Mouse (Mus musculus) E14TG2a.4 (cell line): ENCODE data around the gene Sde2.
"Not testable (repeated sequence)": the region's sequence is repeated elsewhere in the genome, so short reads cannot be mapped to it uniquely, and the experiment has no call there.

ENCODE experiments used
- H3K27me3 ChIP-seq: 2 replicates; pipeline ENCODE4 v1.6.1; 2014; ENCODE audit warnings: low read length, control low read depth; ENCODE audit not compliant: insufficient read depth
- H3K36me3 ChIP-seq: 2 replicates; pipeline ENCODE4 v1.6.1; 2014; ENCODE audit warnings: low read length, control low read depth; ENCODE audit not compliant: insufficient read depth
- H3K4me1 ChIP-seq: replicated peaks from 2 replicates; pipeline ENCODE4 v1.6.1; 2014; ENCODE audit warnings: low read depth, low read length, control low read depth
- H3K4me3 ChIP-seq: replicated peaks from 2 replicates; pipeline ENCODE4 v1.5.1; 2014; ENCODE audit warnings: mild to moderate bottlenecking, low read length
- H3K9me3 ChIP-seq: 2 replicates; pipeline ENCODE4 v1.6.1; 2014; ENCODE audit warnings: low read length, control low read depth
- CTCF ChIP-seq: conservative IDR thresholded peaks from 2 replicates; pipeline ENCODE4 v1.5.1; 2014; ENCODE audit warnings: low read length
- NANOG ChIP-seq: IDR thresholded peaks from 2 replicates; pipeline ENCODE4 v1.6.1; 2014; ENCODE audit warnings: borderline replicate concordance, low read length, mixed read lengths
- POU5F1 ChIP-seq: IDR thresholded peaks from 2 replicates; pipeline ENCODE4 v1.6.1; 2014; ENCODE audit warnings: low read length, borderline replicate concordance

Gene Sde2

GRCm38 (mm10) chr1:180884484-180884883 lies 33.6 kb downstream of the Sde2 start:
- Histone ChIP-seq H3K9me3 (no peaks in the 10 kb centered on the region), H3K27me3 (no peaks in the 10 kb centered on the region), H3K4me1 (peaks cover 63% of the 10 kb centered on the region), H3K36me3 (no peaks in the 10 kb centered on the region), H3K4me3 (peak overlapping the region; percentile 62)
- TF ChIP-seq NANOG (no peak), CTCF (no peak), POU5F1 (no peak)

GRCm38 (mm10) chr1:180888556-180889042 lies 37.7 kb downstream of the Sde2 start:
- Histone ChIP-seq H3K4me3 (peak overlapping the region; percentile 70), H3K9me3 (no peaks in the 10 kb centered on the region), H3K27me3 (no peaks in the 10 kb centered on the region; the same call in 1 of the 2 replicates), H3K36me3 (peaks cover 12% of the 10 kb centered on the region), H3K4me1 (peaks cover 87% of the 10 kb centered on the region)
- TF ChIP-seq NANOG = peak; percentile 68
- no peak for TF ChIP-seq CTCF
- peak; percentile 96 for TF ChIP-seq POU5F1

- Histone ChIP-seq H3K9me3 (no peaks in the 10 kb centered on the region), H3K4me3 (peak overlapping the region; percentile 64), H3K27me3 (no peaks in the 10 kb centered on the region; the same call in 1 of the 2 replicates), H3K36me3 (peaks cover 12% of the 10 kb centered on the region), H3K4me1 (peaks cover 84% of the 10 kb centered on the region)
- no peak for TF ChIP-seq CTCF
- no peak for TF ChIP-seq NANOG
- no peak for TF ChIP-seq POU5F1
Measured at GRCm38 (mm10) chr1:180889172-180889571, 38.2 kb downstream of the Sde2 start.

DNA sequence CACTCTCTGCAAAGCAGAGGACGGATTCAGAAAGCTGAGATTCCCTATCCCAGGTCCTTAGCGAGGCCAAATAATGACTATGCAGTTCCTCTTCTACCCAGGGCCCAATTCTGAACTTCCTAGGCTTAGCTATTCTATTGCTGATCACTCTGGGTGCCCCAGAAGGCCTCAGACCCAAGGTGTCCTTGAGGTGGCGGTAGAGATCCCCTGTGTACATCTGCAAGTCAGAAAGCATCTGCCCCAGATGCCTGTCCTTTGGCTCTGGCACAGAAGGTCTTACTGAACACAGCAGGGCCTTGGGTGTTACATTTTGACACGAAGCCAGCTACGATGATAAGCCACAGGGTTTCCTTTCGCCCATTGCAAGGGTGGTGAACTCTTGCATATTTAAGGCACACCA lies 38.9 kb downstream of the Sde2 start:
- Histone ChIP-seq H3K4me3 (peak overlapping the region; percentile 64), H3K9me3 (no peaks in the 10 kb centered on the region), H3K27me3 (no peaks in the 10 kb centered on the region; the same call in 1 of the 2 replicates), H3K36me3 (peaks cover 12% of the 10 kb centered on the region), H3K4me1 (peaks cover 79% of the 10 kb centered on the region)
- TF ChIP-seq CTCF = peak; percentile 55
- no peak for TF ChIP-seq NANOG

DNA sequence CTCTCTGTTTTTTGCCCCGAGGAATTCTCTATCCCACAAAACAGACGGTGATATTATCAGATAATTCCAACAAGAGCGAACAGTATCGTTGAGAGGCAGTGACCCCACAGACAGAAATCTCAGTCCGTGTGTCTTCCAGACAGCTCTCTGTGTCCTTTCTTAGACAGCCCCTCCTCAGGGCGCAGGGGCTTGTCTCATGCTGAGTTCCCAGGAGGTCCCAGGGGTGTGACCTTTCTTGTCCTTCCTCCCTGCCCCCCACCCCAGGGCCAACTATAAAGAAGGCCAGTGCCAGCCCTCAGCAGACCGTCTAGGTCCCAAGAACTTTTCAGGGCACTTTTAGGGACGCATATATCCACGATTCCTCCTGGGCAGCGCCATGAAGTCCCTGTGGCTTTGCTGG lies 41.9 kb downstream of the Sde2 start, which contains the start of gene Lefty2:
Gene Lefty2 (plus strand): TSS at position 301 of the 400 bp plus-strand sequence.
- no peaks in the 10 kb centered on the region; the same call in 1 of the 2 replicates for H3K27me3 ChIP-seq
- H3K4me1 ChIP-seq = peaks cover 74% of the 10 kb centered on the region
- H3K4me3 ChIP-seq = peak within 1 kb of the TSS; percentile 81
- H3K9me3 ChIP-seq = no peaks in the 10 kb centered on the region
- TF ChIP-seq CTCF (no peak), POU5F1 (no peak), NANOG (no peak)
- H3K36me3 ChIP-seq = peaks cover 39% of the 10 kb centered on the region

DNA sequence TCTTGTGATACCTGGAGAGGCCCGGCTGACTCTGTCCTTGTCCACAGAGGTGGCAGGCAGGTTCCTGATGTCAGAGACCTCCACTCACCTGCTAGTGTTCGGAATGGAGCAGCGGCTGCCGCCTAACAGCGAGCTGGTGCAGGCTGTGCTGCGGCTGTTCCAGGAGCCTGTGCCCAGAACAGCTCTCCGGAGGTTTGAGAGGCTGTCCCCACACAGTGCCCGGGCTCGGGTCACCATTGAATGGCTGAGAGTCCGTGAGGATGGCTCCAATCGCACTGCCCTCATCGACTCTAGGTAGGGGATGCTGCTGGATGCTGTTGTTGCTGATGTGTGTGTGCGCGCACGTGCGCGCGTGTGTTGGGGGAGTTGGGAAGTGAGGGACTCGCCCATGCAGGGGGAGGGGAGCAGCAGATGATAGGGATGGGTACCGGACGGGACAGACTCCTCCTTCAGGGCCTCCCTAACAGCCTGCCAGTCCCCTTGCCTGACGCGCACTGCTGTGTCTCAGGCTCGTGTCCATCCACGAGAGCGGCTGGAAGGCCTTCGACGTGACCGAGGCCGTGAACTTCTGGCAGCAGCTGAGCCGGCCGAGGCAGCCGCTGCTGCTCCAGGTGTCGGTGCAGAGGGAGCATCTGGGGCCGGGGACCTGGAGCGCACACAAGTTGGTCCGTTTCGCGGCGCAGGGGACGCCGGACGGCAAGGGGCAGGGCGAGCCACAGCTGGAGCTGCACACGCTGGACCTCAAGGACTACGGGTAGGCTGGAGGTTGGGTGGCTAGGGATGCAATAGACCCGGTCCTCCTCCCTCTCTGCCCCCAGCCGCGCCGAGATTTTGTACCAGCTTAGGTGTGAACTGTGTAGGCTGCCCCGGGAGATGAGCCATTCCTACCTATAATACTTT lies 43.4 kb downstream of the Sde2 start:
- H3K27me3 ChIP-seq, H3K9me3 ChIP-seq: not testable (repeated sequence)
- H3K36me3 ChIP-seq = peaks cover 55% of the 10 kb centered on the region
- peak overlapping the region; percentile 81 for H3K4me3 ChIP-seq
- H3K4me1 ChIP-seq = peaks cover 69% of the 10 kb centered on the region

- peaks cover 66% of the 10 kb centered on the region for H3K4me1 ChIP-seq
- peaks cover 46% of the 10 kb centered on the region for H3K36me3 ChIP-seq
- H3K4me3 ChIP-seq = no peak overlapping the region
- no peaks in the 10 kb centered on the region for H3K9me3 ChIP-seq
- TF ChIP-seq POU5F1 (no peak), NANOG (no peak), CTCF (peak; percentile 84)
- H3K27me3 ChIP-seq = no peaks in the 10 kb centered on the region
Measured at GRCm38 (mm10) chr1:180901107-180901506, 50.2 kb downstream of the Sde2 start.

GRCm38 (mm10) chr1:180902915-180903314 lies 52.0 kb downstream of the Sde2 start:
- H3K4me1 ChIP-seq = peaks cover 70% of the 10 kb centered on the region
- TF ChIP-seq NANOG = no peak
- TF ChIP-seq POU5F1 = no peak
- no peak for TF ChIP-seq CTCF

More at GRCm38 (mm10) chr1:180902915-180903314, 52.0 kb downstream of the Sde2 start:
- Histone ChIP-seq H3K4me3 (peak overlapping the region; percentile 94), H3K9me3 (no peaks in the 10 kb centered on the region), H3K27me3 (no peaks in the 10 kb centered on the region), H3K36me3 (peaks cover 46% of the 10 kb centered on the region)
